Mouse (Mus musculus) ES-E14 (cell line): ENCODE data around the gene Tmem135. TPM values are rescaled to one million over a fixed set of nuclear protein-coding genes. Genes with fewer than 3 reads are reported as not detected.
A peak's percentile ranks its signal among the peaks of the same experiment; 100 is the strongest.

ENCODE experiments used
- DNase-seq: peaks from one replicate; pipeline ENCODE4 v3.0.0-alpha.2; 2013; ENCODE audit warnings: low read depth, low spot score
- H3K27ac ChIP-seq: 2 replicates; pipeline ENCODE4 v1.5.1; 2012; ENCODE audit warnings: low read depth, mild to moderate bottlenecking, low read length, moderate library complexity, mixed read lengths; ENCODE audit not compliant: poor library complexity, insufficient read depth, severe bottlenecking
- H3K36me3 ChIP-seq: 2 replicates; pipeline ENCODE4 v1.6.1; 2012; ENCODE audit warnings: mild to moderate bottlenecking, low read length, moderate library complexity, mixed read lengths; ENCODE audit not compliant: control insufficient read depth, poor library complexity, insufficient read depth, severe bottlenecking
- H3K4me1 ChIP-seq, 2 experiments: fragments of 150-350 bp in 1 of 2; sonication (generic) in 1 of 2; 2 replicates each; pipeline ENCODE4 v1.6.1; 2012; ENCODE audit warnings: low read length in 2 of 2, mild to moderate bottlenecking in 1 of 2, mixed read lengths in 1 of 2; ENCODE audit not compliant: control insufficient read depth in 2 of 2, insufficient read depth in 2 of 2, poor library complexity in 1 of 2
- H3K4me3 ChIP-seq, 2 experiments: fragments of 150-350 bp in 1 of 2; sonication (generic) in 1 of 2; 2 replicates each; pipeline ENCODE4 v1.5.1; 2012; ENCODE audit warnings: low read length in 2 of 2, low read depth in 1 of 2, mild to moderate bottlenecking in 1 of 2, mixed read lengths in 1 of 2; ENCODE audit not compliant: insufficient read depth in 1 of 2, poor library complexity in 1 of 2, severe bottlenecking in 1 of 2
- H3K9ac ChIP-seq: 2 replicates; pipeline ENCODE4 v1.6.1; 2012; ENCODE audit warnings: low read depth, mild to moderate bottlenecking, low read length, mixed read lengths; ENCODE audit not compliant: poor library complexity, insufficient read depth, severe bottlenecking
- H3K9me3 ChIP-seq: fragments of 150-350 bp; sonication (generic); 2 replicates; pipeline ENCODE4 v1.6.1; 2012; ENCODE audit warnings: low read depth, mild to moderate bottlenecking, low read length; ENCODE audit not compliant: control insufficient read depth, insufficient read depth
- CHD2 ChIP-seq: IDR thresholded peaks from 2 replicates; pipeline ENCODE4 v1.6.1; 2014; ENCODE audit warnings: mild to moderate bottlenecking, low read depth, low read length, inconsistent platforms
- HCFC1 ChIP-seq: IDR thresholded peaks from 2 replicates; pipeline ENCODE4 v1.6.1; 2012; ENCODE audit warnings: low read length, inconsistent platforms, borderline replicate concordance; ENCODE audit not compliant: insufficient read depth
- MAFK ChIP-seq: IDR thresholded peaks from 2 replicates; pipeline ENCODE4 v1.6.1; 2014; ENCODE audit warnings: mild to moderate bottlenecking, low read depth, low read length, inconsistent platforms; ENCODE audit not compliant: insufficient read depth
- ZC3H11A ChIP-seq: IDR thresholded peaks from 2 replicates; pipeline ENCODE4 v1.6.1; 2012; ENCODE audit warnings: low read depth, mild to moderate bottlenecking, inconsistent platforms, low read length, borderline replicate concordance
- ZNF384 ChIP-seq: IDR thresholded peaks from 2 replicates; pipeline ENCODE4 v1.6.1; 2012; ENCODE audit warnings: low read depth, low read length, inconsistent platforms
- in situ Hi-C, 2 experiments: fragments of 600-800 bp; cut with MboI; formaldehyde crosslinking; loops; one replicate each; pipeline ENCODE4 v1.15.1; 2025; ENCODE audit warnings: low sequenced_read_pairs in 2 of 2, inconsistent platforms in 1 of 2; ENCODE audit not compliant: unreplicated experiment in 2 of 2
- total RNA-seq: library from RNA; depleted of rRNA; stranded (reverse); fragments of 300-350 nt; gene quantifications from 2 replicates; pipeline ENCODE4 v1.2.3, GENCODE M21; 2012

The Tmem135 gene
- total RNA-seq, 1 experiment: 19.0 TPM

DNA sequence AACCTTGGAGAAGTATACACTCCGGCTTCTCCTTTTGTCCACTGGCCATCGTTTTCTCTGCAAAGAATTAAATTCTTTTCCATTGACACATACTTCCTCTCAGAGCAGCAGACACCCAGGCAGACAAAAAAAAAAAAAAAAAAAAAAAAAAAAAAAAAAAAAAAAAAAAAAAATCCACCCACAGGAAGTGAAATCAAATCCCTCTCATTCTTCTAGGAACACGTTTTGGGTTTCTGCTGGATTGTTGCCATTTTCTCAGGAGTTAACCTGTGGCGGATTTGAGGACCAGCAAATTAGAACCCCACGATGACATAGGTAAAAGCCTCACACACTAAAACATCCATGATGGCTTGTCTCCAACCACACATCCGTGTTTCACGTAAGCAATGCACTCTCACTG, 37.3 kb upstream of the Tmem135 start:
- no peak for DNase-seq
- H3K4me3 ChIP-seq: no peak overlapping the region
- TF ChIP-seq ZNF384 (peak; percentile 90), MAFK (no peak)
- in situ Hi-C loops: no loop called here
- no peaks in the 10 kb centered on the region for H3K9me3 ChIP-seq
- no peak overlapping the region for H3K27ac ChIP-seq
- H3K36me3 ChIP-seq: no peaks in the 10 kb centered on the region
- H3K9ac ChIP-seq: no peak overlapping the region
- no peaks in the 10 kb centered on the region for H3K4me1 ChIP-seq

DNA sequence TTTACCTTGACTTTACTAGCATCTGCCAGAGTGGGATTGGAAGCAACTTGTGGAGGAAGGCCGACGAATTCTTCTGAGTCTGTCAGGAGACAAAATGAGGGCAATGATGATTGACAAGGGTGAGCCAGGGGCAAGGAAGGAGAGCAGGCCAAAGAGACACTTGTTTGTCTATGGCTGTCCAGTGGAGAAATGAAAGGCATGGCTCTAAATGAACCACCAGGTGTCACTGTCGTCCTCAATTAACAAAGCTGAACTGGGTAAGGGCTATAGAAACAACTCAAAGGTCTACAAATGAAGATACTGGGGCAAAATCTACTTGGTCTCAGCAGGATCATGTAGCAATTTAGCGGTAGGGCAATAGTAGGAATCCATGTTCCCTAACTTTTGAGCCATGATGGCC, 33.6 kb upstream of the Tmem135 start:
- TF ChIP-seq MAFK (no peak), ZC3H11A (no peak; the same call in 1 of the 2 replicates), CHD2 (no peak), HCFC1 (no peak), ZNF384 (no peak)
- in situ Hi-C loops: no loop called here
- no peak overlapping the region for H3K9ac ChIP-seq
- no peaks in the 10 kb centered on the region for H3K36me3 ChIP-seq
- no peaks in the 10 kb centered on the region for H3K4me1 ChIP-seq
- H3K9me3 ChIP-seq: no peaks in the 10 kb centered on the region
- no peak overlapping the region for H3K4me3 ChIP-seq
- DNase-seq: peak; percentile 44
- no peak overlapping the region for H3K27ac ChIP-seq

DNA sequence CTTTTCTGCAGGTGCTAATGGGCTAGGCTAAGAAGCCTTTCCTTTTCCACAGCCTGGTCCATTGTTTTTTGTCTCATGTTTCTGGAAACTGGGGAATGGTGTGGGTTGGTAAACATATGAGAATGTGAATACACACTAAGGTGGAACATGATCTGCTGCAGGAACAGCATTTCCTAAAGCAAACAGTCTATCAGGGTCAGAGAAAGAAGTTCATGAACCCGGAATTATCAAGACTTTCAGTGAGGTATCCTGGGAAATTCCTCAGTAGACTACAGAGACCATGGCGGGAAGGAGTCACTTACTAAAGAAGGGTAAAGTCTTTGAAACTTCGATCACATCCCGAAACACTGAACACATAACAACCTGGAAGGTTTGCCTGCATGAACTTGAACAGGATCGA, 32.4 kb upstream of the Tmem135 start:
- no peak for DNase-seq
- no peaks in the 10 kb centered on the region for H3K4me1 ChIP-seq
- H3K9ac ChIP-seq: no peak overlapping the region
- in situ Hi-C loops: no loop called here
- no peaks in the 10 kb centered on the region for H3K9me3 ChIP-seq
- TF ChIP-seq MAFK: no peak
- TF ChIP-seq HCFC1: no peak
- TF ChIP-seq ZNF384: no peak
- TF ChIP-seq ZC3H11A: no peak
- no peak for TF ChIP-seq CHD2
- H3K36me3 ChIP-seq: no peaks in the 10 kb centered on the region
- H3K4me3 ChIP-seq: no peak overlapping the region
- H3K27ac ChIP-seq: no peak overlapping the region

DNA sequence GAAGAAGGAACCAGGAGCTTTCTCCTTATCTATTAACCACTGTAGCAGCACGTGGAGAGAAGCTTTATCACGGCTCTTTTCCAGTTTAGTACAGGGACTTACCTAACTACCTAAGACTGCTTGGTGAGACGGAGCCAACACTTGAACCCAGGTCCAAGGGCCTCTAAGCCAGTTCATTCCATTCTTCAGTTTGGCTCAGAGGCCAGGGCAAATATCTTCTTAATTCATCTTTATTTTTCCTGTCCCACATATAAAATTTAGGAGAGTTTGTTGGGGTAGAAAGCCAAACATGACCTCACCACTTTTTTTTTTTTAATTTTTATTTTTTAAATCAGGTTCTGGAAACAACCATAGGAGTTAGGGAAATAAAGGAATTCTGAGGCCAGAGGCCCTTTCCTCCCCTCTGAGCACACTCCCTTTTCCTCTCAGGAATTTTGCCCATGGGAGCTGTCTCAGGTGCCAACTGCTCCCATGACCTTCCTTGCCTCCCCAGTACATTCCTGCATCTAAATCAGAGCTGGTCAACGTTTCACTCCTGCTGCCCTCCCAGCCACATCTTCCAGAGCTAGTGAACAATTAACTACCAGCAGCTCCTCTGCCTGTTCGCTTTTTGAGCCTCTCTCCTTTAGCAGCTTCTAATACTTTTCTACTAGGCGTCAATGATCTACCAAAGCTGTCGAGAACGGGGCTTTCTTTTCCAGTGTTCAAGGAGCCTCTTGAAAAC, 30.0 kb upstream of the Tmem135 start:
- H3K9me3 ChIP-seq: no peaks in the 10 kb centered on the region
- no peak overlapping the region for H3K4me3 ChIP-seq
- H3K36me3 ChIP-seq: no peaks in the 10 kb centered on the region
- no peak for DNase-seq
- no peaks in the 10 kb centered on the region for H3K4me1 ChIP-seq
- no peak for TF ChIP-seq MAFK
- TF ChIP-seq ZC3H11A: no peak
- TF ChIP-seq ZNF384: no peak
- TF ChIP-seq HCFC1: no peak
- no peak for TF ChIP-seq CHD2
- no peak overlapping the region for H3K9ac ChIP-seq
- in situ Hi-C loops: no loop called here
- no peak overlapping the region for H3K27ac ChIP-seq
